Mouse (Mus musculus) frontal cortex, postnatal 14 days (tissue): ENCODE data around the gene Phf13.

ENCODE experiments used
- DNase-seq, 2 experiments: peaks; one replicate each; pipeline ENCODE4 v3.0.0; 2022; ENCODE audit warnings: low spot score in 2 of 2

Gene Phf13

DNA sequence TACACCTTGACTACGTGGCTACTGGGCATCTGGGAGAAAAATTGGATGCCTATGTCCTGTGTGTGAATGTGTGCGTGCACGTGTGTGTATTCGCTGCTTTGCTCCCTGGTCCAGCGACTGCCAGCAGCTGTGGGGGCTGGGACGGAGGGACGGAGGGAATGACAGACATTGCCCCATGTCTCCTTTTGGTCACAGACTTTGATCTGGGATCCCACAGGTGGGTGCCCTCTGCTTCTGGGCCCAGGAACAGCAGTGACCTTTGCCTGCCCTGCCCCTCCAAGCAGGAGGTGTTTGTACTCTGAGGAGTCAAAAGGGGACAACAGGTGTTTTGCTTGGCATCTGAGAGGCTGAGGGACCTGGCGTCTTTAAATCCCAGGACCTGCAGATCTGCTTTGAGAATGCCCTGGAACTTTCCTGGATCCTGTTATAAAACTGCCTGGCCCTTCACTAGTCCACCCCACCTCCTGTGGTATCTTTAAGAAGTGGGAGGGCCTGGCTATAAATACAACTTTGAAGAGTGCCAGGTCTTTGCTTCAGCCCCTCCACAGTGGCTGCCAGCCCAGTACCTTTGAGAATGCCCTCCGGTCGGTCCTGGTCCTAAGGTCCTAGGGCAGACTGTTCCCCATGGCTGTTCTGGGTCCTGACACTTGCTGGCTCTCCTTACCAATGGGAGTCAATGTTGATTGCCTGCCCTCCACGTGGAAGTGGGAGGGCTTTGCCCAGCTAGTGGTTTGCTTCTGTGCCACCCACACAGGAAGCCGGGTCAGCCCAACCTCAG lies 17.2 kb upstream of the Phf13 start:
- DNase-seq, result no peak

DNA sequence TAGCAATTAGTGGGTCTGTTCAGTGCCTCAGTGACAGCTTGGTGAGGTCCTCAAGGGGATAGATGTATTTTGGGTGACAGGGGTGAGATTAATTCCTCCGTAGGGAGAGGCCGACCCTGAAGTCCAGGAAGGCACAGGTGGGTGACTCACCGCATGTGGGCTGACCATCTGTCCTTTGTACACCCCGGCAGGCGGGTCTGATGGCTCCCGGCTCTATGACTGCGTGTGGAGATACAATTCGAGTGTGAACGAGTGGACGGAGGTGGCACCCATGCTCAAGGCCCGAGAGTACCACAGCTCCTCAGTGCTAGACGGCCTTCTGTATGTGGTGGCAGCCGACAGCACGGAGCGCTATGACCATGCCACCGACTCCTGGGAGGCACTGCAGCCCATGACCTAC lies 16.1 kb upstream of the Phf13 start:
- DNase-seq, result no peak

DNA sequence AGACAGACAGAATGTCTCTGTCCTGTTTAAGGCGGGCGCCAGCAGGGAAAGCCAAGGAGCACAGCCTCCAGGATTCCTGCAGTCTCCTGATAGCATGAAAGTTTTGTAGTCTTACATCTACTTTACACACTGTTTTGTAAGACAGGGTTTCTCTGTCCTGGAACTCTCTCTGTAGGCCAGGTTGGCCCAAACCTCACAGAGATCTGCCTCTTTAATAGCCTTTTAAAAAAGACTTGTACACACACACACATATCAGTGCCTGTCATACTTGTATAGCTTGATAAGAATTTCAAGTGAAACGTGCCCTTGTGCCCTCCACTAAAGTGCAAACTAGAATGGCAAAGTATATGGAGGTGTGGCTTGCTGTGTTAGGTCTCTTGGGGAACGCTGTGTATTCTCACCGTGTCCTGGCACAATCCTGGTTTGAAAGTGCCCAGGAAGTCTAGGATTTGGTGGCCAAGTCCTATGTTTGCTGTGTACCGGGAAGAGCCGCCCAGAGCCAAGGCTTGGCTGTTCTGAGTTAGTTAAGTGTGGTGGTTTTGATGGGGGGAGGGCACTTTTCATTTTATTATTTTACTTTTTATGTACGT lies 15.2 kb upstream of the Phf13 start:
- DNase-seq, result no peak

DNA sequence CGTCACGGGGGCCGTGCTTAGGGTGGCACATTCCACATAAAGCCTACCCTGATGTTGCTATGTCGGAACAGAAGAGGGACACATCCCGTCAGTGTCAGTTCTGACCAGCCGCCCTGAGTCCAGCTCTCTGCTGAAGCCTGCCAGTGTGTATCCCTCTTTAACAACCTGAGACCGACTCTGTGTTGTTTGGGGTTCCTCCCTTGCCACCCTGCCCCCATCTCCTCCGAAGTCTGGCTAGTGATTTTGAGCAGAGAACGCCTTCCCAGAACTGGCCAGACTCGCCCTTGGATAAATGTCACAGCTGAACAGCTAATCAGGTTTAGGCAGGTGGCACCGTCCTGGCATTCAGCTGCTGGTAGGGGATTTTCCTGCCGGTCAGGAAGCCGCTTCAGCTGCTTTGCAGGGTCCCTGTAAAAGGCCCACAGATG lies 14.7 kb upstream of the Phf13 start:
- DNase-seq, result no peak

DNA sequence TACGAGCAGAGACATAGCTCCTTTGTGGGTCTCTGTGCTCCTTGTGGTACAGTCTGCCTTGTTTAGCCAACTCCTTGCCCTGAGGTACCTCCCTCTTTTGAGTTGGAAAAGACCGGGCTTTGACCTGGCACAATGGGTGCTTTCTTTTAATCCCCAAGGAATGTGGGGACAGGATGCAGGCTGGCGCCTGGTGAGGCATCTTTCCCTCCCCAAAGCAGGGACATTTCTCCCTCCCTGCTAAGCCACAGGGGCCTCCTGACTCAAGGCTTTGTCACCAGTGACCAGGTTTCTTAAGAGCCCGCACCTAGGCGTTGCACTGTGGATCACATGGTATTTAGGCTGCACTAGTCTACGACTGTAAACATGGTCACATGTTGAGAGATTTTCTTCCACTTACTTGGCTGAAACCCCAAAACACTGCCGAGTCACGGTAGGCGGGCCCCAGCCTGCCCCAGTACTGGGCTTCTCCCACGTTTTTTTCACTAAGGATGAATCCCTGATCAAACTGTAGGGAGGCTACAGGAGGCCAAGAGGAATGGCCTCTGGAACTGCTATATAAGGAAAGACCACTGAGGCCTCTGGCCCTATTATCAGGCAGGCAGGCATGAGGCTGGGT lies 14.1 kb upstream of the Phf13 start:
- DNase-seq, result no peak

DNA sequence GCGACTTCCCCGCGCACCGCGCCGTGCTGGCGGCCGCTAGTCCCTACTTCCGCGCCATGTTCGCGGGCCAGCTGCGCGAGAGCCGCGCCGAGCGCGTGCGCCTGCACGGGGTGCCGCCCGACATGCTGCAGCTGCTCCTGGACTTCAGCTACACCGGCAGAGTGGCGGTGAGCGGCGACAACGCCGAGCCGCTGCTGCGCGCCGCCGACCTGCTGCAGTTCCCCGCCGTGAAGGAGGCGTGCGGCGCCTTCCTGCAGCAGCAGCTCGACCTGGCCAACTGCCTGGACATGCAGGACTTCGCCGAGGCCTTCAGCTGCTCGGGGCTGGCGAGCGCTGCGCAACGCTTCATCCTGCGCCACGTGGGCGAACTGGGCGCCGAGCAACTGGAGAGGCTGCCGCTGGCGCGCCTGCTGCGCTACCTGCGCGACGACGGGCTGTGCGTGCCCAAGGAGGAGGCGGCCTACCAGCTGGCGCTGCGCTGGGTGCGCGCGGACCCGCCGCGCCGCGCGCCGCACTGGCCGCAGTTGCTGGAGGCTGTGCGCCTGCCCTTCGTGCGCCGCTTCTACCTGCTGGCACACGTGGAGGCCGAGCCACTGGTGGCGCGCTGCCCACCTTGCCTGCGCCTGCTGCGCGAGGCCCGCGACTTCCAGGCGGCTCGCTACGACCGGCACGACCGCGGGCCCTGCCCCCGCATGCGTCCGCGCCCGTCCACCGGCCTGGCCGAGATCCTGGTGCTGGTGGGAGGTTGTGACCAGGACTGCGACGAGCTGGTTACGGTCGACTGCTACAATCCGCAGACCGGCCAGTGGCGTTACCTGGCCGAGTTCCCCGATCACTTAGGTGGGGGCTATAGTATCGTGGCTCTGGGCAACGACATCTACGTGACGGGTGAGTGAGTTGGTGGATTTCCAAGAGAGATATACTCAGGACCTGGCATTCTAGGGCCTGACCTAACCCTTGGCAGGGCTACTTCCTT lies 13.3 kb upstream of the Phf13 start:
- peak; percentile 62 to 64 for DNase-seq

DNA sequence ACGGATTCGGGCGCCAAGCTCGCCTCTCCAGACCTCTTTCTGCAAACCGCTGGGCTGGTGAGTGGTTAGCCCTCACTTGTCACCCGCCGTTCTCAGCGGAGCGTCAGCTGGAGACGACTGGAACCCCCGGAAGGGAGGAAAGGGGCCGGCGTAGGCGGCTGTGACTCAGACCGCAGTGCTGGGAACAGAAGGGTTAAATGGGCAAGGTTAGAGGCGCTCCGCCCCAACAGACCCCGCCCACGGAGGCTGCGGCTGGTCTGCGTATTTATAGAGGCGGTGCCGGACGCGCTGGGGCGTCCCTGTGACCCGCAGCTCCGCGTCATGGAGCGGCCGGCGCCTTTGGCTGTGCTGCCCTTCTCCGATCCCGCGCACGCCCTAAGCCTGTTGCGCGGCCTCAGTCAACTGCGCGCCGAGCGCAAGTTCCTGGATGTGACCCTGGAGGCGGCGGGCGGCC lies 12.6 kb upstream of the Phf13 start, which contains the start of gene Klhl21:
Gene Klhl21, plus strand, starts transcription at position 182 of the 454 bp plus-strand sequence.
- peak; percentile 87 to 91 for DNase-seq

DNA sequence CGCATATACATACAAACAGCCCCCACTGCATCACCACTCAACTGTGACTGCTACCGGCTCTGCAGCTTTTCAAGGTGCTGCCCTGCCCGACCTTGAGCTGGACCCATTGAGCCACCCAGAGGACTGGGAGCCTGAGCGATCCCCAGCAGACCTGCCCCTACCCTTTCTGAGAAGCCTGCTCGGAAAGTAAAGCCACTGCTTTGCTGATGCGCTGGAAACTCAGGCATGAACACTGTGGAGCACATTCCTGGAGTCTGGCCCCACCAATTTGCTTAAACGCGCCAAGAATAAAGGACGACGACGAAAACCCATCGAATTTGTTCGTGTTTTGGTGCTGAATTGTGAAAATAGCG lies 12.1 kb upstream of the Phf13 start:
- no peak for DNase-seq

DNA sequence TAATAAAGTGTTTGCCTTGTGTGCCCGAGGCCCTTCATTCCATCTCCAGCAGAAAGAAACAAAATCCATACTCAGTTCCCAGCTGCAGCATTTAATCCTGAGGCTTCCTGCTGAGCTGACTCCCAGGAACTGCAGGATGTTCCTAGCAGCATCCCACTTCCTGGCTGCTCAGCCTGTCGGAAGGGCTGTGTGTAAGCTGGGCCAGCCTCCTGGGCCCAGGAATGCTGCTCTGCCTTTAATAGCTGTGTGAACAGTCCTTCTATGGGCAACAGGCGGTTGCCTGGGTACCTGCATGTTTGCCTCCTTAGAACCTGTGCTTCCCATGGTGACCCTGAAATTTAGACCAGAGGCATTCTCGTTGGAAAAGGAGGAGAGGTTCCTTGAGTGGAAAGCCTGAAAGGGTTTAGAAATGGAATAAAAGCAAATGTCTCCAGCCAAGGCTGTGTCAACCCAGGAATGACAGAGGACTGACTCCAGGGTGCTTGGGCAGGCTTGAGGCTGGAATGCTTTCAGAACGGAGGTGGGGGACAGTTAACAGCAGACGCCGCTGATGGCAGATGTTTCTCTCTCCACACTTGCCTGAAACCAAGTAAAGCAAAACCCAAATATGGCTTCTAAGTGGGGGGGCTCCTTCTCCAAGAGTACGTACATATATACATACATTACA lies 11.6 kb upstream of the Phf13 start:
- peak in 1 of 2 experiments; percentile 19 for DNase-seq

DNA sequence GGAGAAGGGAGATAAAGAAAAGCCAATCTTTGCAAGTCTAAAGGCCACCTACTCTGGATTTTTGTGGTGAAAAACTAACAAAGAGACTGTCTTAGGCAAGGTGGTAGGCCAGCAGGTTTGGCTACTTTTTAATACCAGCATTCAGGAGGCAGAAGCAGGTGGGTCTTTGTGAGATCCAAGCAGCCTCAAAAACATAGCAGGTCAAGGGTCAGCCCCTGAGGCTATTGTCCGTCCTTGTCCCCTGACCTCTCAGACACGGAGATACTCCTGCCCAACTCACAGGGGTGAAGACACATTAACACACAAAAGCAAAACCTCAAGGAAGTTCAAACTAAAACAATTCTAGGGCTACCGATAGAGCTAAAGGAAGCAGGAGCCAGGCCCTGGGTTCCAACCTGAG lies 10.8 kb upstream of the Phf13 start:
- peak in 1 of 2 experiments; percentile 18 for DNase-seq

DNA sequence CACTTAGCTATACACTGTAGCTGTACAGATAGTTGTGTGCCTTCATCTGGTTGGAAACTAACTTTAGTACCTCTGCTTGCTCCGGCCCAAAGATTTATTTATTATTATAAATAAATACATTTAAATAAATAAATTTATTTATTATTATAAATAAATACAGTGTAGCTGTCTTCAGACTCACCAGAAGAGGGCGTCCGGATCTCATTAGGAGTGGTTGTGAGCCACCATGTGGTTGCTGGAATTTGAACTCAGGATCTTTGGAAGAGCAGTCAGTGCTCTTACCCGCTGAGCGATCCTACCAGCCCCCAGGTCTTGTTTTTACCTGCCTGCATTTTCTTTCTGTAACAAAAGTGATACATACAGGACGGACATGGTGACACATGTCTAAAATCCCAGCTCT lies 10.1 kb upstream of the Phf13 start:
- no peak for DNase-seq

DNA sequence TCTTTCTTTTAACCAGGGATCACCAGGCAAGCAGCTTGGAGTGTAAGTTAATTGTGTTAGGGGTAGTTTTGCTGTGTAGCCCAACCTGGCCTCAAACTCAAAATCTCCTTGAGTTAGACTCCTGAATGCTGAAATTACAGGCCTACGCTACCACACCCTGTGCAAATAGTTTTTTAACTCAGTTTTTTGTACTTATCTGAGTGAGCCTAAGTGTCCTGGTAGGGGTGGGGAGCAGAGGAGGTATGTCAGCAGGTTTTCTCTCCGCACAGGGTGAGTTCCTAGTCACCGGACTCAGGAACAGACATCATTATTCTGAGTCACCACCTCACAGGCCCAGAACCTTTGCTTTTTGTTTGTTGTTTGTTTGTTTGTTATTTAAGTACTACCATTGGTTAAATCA lies 6.0 kb upstream of the Phf13 start:
- DNase-seq, result no peak

DNA sequence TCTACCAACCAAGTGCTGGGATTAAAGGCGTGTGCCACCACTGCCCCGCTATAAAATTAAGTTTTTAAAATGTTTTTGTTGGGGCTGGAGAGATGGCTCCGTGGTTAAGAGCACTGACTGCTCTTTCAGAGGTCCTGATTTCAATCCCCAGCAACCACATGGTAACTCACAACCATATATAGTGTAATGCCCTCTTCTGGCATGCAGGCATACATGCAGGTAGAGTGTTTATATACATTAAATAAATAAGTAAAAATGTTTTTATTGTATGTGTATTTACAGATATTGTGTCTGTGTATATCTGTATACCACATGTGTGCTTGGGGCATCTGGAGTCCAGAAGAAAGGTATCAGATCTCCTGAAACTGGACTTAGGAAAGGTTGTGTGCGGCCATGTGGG lies 5.3 kb upstream of the Phf13 start:
- DNase-seq, result no peak

DNA sequence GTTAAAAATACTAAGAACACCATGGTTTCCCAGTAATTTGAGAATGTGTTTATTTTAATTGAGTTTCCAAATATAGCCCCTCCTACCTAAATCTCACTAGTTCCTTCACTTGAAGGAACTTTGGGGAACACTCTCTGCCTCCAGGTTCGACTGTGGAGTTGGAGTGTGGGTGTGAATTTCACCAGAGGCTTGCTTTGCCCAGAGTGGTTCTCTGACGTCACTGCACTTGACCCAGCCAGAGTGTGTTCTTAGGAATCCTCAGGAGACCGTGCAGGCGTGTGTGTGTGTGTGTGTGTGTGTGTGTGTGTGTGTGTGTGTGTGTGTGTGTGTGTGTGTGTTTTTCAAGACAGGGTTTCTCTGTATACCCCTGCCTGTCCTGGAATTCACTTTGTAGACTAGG lies 4.8 kb upstream of the Phf13 start:
- no peak for DNase-seq

DNA sequence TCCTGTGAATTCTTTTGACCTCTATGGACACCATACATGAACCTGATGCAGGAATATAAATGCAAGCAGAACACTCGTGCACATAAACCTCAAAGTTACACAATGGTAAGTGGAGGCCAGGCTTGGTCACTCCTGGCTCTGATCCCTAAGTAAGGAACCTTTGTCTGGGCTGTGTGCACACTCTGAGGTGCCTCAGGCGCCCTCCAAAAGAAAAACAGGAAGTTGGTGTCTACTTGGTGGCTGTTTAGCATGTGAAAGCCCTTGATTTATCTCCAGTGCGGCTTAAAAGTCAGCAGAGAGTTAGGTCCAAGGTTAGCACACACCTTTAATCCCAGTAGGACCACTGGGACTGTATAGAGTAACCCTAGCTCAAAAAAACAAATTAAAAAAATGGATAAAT lies 3.4 kb upstream of the Phf13 start:
- DNase-seq, result no peak

DNA sequence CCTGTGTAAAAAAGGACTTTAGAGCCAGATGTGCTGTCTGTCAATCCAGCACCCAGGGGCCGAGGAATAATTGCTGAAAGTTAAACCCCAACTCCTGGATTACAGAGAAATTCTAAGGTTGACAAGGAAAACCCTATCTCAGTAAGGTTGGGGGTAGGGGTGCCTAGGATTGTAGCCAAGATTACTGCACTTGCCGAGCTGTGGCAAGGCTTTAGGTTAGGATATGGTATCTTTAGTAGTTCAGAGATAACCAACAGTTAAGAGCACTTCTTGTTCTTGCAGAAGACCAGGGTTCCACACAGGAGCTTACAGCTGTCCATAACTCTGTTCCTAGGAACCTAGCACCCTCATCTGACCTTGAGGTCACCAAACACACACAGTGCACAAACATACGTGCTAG lies 1.6 kb upstream of the Phf13 start:
- DNase-seq, result no peak

DNA sequence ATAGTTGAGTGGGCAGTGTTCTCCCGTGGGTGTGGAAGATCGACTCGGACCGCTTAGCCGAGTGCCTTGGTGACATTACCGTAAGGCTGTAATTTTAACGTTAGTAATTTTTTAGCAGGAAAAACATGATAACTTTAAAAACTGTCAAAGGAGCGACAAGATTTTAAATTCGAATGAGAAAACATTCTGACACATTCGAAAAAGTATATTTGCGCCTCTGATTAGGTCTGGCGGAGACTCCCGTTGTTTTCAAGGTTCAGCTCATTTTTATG lies 829 bp upstream of the Phf13 start:
- DNase-seq, result no peak

DNA sequence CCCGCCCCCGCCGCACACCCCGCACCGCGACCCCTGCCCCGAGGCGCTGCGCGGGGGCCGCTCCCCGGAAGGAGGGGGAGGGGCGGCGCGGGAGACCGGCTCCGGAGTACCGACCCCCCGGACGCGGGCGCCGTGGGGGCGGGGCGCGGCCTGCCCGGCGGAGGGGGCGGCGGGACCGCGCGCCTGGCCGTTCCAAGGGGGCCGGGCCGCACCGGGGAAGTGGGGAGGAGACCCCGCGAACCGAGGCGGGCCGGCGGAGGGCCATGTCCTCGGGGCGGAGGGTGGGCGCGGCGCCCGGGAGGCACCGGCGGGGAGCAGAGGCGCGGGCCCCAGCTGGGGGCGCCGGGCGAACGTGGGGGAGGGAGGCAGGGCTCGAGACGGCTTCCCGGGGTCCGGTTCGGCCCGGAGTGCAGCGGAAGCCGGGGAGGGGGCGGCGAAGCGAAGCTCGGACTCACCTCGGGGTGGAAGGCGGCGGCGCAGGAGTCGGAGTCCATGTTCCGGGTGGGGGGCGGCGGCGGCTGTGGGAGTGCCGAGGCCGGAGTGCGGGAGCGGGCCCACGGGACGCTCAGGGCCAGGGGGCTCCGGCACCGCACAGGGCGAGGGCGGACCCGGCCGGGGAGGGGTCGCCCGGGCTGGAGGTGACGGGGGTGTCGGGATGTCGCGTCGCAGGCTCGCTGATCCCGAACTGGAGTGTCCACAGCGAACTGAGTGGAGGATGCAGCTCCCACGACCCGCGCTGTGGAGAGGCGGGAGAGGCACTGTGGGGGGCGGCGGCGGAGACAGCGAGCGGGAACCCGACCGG lies 486 bp downstream of the Phf13 start:
- DNase-seq, result no peak

DNA sequence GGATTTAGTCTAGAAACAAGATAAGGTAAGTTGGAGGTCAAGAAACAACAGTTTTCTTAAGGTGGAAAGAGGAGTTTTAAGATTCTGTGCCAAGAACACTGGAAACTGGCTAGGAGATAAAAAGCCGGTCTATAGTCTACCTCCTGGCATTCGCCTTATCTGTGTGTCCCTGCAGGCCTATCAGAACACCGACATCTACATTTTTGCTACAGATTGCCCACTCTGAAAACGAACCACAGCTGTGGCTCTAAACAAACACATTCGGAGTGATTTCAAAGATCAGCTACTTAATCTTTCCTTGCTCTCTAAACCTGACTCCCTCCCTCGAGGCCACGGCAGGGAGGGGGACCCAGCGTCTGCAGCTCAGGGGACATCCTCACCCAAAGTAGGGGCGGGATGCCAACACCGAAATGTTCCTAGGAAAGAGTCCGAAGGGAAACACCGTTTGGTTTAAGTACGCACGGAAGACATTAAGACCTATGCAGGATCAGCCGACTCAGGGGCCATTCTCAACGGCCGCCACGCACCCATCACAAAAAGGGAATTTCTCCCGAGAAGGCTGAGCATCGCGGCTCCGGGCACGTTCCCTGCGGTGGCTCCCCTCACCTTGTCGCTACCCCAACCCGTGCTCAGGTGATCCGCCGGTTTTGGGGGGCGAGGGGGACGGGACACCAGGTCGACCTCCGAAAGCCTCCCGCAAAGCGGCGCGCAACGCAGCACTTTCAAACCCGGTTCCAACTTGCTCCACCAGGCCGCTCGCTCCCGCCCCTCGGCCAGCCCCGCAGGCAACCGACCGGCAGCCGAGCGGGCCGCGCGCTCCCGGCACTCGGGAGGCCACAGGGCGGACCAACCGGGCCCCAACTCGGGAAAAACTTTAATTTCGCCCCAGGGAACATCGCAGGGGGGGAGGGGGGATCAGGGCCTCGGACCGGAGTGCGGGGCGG lies 1.6 kb downstream of the Phf13 start:
- no peak for DNase-seq

DNA sequence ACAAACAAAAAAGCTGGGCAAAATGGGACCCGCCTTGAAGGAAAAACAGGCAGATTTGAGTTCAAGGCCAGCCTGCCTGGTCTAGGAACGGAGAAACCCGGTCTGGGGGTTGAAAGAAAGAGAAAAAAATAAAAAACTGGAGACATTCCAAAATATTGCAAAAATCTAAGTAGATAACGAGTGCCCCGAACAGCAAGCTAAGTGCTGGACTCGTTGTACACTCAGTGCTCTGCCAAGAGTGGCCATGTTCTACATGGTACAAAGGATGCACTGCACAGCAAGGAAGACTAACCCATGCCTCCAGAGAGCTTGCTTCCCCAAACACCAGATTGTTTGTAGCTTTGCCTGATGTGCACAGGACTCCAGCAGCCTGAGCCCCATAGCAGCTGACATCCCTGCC lies 3.0 kb downstream of the Phf13 start:
- no peak for DNase-seq
